Mouse (Mus musculus) liver, adult 2 months (tissue): ENCODE data around the gene Rpap2. TPM values are rescaled to one million over a fixed set of nuclear protein-coding genes. Genes with fewer than 3 reads are reported as not detected.
A peak's percentile ranks its signal among the peaks of the same experiment; 100 is the strongest.

Experiments used
- DNase-seq: peaks from one replicate; pipeline ENCODE4 v3.0.0-alpha.2; 2011; ENCODE audit warnings: low read depth, low spot score; ENCODE audit errors: extremely low read depth
- H3K27ac ChIP-seq: fragments of 200-500 bp; replicated peaks from 2 replicates; pipeline ENCODE4 v1.5.1; 2012; ENCODE audit warnings: low read depth, mild to moderate bottlenecking, control low read depth, inconsistent platforms, low read length; ENCODE audit not compliant: insufficient read depth
- H3K27me3 ChIP-seq: fragments of 200-500 bp; 2 replicates; pipeline ENCODE4 v1.6.1; 2012; ENCODE audit warnings: mild to moderate bottlenecking, moderate library complexity, low read length, inconsistent platforms; ENCODE audit not compliant: control insufficient read depth, insufficient read depth
- H3K36me3 ChIP-seq: fragments of 200-500 bp; 2 replicates; pipeline ENCODE4 v1.6.1; 2012; ENCODE audit warnings: low read length, inconsistent platforms; ENCODE audit not compliant: control insufficient read depth, insufficient read depth
- H3K4me1 ChIP-seq: fragments of 200-500 bp; 2 replicates; pipeline ENCODE4 v1.6.1; 2011; ENCODE audit warnings: low read length; ENCODE audit not compliant: control insufficient read depth, insufficient read depth
- H3K4me3 ChIP-seq: fragments of 200-500 bp; 2 replicates; pipeline ENCODE4 v1.5.1; 2011; ENCODE audit warnings: low read depth, mild to moderate bottlenecking, control low read depth, low read length, moderate library complexity; ENCODE audit not compliant: insufficient read depth
- H3K79me2 ChIP-seq: fragments of 200-500 bp; 2 replicates; pipeline ENCODE4 v1.6.1; 2012; ENCODE audit warnings: inconsistent platforms, mild to moderate bottlenecking, low read length, moderate library complexity; ENCODE audit not compliant: control insufficient read depth, insufficient read depth
- H3K9ac ChIP-seq: fragments of 200-500 bp; 2 replicates; pipeline ENCODE4 v1.6.1; 2012; ENCODE audit warnings: low read depth, mild to moderate bottlenecking, control low read depth, inconsistent platforms, low read length
- CTCF ChIP-seq: fragments of 200-500 bp; IDR thresholded peaks from 2 replicates; pipeline ENCODE4 v1.5.1; 2011; ENCODE audit warnings: low read depth, low read length, control low read depth
- POLR2A ChIP-seq: fragments of 200-500 bp; IDR thresholded peaks from 2 replicates; pipeline ENCODE4 v1.6.1; 2011; ENCODE audit warnings: low read length, control low read depth; ENCODE audit not compliant: insufficient read depth; ENCODE audit errors: extremely low read depth
- WGBS: fragments of 180-500 bp; shearing (Covaris S2); methylation state at CpG from one replicate; pipeline ENCODE4 v1.1.7; 2018; 5-methylcytosine and 5-hydroxymethylcytosine counted together
- polyA plus RNA-seq: library from polyadenylated mRNA; depleted of rRNA; stranded (reverse); fragments of >200 nt; gene quantifications from 2 replicates; pipeline ENCODE4 v1.2.3, GENCODE M21; 2012
- total RNA-seq: library from RNA; depleted of rRNA; stranded (reverse); fragments of >200 nt; gene quantifications from 2 replicates; pipeline ENCODE4 v1.2.3, GENCODE M21; 2014

Gene Rpap2
- total and polyA plus RNA-seq, 2 experiments: 2.6 to 11.6 TPM

- WGBS: 78% methylated on average over 8 of the region's 8 CpGs
- TF ChIP-seq CTCF: no peak
- TF ChIP-seq POLR2A: no peak
Measured at GRCm38 (mm10) chr5:107638366-107638765, 41.2 kb downstream of the Rpap2 start.

GRCm38 (mm10) chr5:107644595-107644994 lies 47.4 kb downstream of the Rpap2 start:
- DNase-seq: no peak
- WGBS: 86% methylated on average over 2 of the region's 2 CpGs
- Histone ChIP-seq H3K27ac (no peak overlapping the region), H3K4me3 (no peak overlapping the region), H3K27me3 (no peaks in the 10 kb centered on the region), H3K4me1 (no peaks in the 10 kb centered on the region), H3K79me2 (no peaks in the 10 kb centered on the region), H3K36me3 (peaks cover 11% of the 10 kb centered on the region; the same call in 1 of the 2 replicates), H3K9ac (no peak overlapping the region)
- TF ChIP-seq POLR2A: no peak
- no peak for TF ChIP-seq CTCF

More at GRCm38 (mm10) chr5:107638366-107638765, 41.2 kb downstream of the Rpap2 start:
- Histone ChIP-seq H3K27me3 (no peaks in the 10 kb centered on the region), H3K36me3 (peaks cover 17% of the 10 kb centered on the region), H3K27ac (no peak overlapping the region), H3K4me1 (no peaks in the 10 kb centered on the region), H3K4me3 (no peak overlapping the region), H3K9ac (no peak overlapping the region), H3K79me2 (no peaks in the 10 kb centered on the region)
- no peak for DNase-seq

- Histone ChIP-seq H3K79me2 (no peaks in the 10 kb centered on the region), H3K4me1 (no peaks in the 10 kb centered on the region), H3K4me3 (no peak overlapping the region), H3K27ac (no peak overlapping the region), H3K36me3 (peaks cover 10% of the 10 kb centered on the region; the same call in 1 of the 2 replicates), H3K9ac (no peak overlapping the region), H3K27me3 (no peaks in the 10 kb centered on the region)
- WGBS: 89% methylated on average over 2 of the region's 2 CpGs
- DNase-seq: peak; percentile 13
- no peak for TF ChIP-seq POLR2A
- TF ChIP-seq CTCF: no peak
Measured at GRCm38 (mm10) chr5:107645935-107646334, 48.8 kb downstream of the Rpap2 start.

- Histone ChIP-seq H3K27ac (no peak overlapping the region), H3K27me3 (no peaks in the 10 kb centered on the region), H3K79me2 (no peaks in the 10 kb centered on the region), H3K9ac (no peak overlapping the region), H3K4me1 (no peaks in the 10 kb centered on the region), H3K4me3 (no peak overlapping the region), H3K36me3 (peaks cover 7% of the 10 kb centered on the region; the same call in 1 of the 2 replicates)
- no peak for DNase-seq
- 93% methylated on average over 4 of the region's 4 CpGs for WGBS
- TF ChIP-seq CTCF (no peak), POLR2A (no peak)
Measured at GRCm38 (mm10) chr5:107647580-107647979, 50.4 kb downstream of the Rpap2 start.

GRCm38 (mm10) chr5:107648552-107649125 lies 51.5 kb downstream of the Rpap2 start:
- WGBS: 88% methylated on average over 5 of the region's 5 CpGs
- no peak overlapping the region for H3K27ac ChIP-seq
- peaks cover 6% of the 10 kb centered on the region; the same call in 1 of the 2 replicates for H3K36me3 ChIP-seq
- no peaks in the 10 kb centered on the region for H3K4me1 ChIP-seq
- no peak overlapping the region for H3K4me3 ChIP-seq
- H3K79me2 ChIP-seq: no peaks in the 10 kb centered on the region
- DNase-seq: no peak
- TF ChIP-seq POLR2A (no peak), CTCF (no peak)
- H3K9ac ChIP-seq: no peak overlapping the region
- H3K27me3 ChIP-seq: no peaks in the 10 kb centered on the region

- H3K4me1 ChIP-seq: no peaks in the 10 kb centered on the region
- no peak for DNase-seq
- TF ChIP-seq POLR2A: no peak
- TF ChIP-seq CTCF: no peak
Measured at GRCm38 (mm10) chr5:107649680-107650079, 52.5 kb downstream of the Rpap2 start.

More at GRCm38 (mm10) chr5:107649680-107650079, 52.5 kb downstream of the Rpap2 start:
- no peak overlapping the region for H3K9ac ChIP-seq
- peaks cover 6% of the 10 kb centered on the region; the same call in 1 of the 2 replicates for H3K36me3 ChIP-seq
- no peak overlapping the region for H3K4me3 ChIP-seq
- H3K27ac ChIP-seq: no peak overlapping the region
- H3K79me2 ChIP-seq: no peaks in the 10 kb centered on the region
- 88% methylated on average over 2 of the region's 2 CpGs for WGBS
- H3K27me3 ChIP-seq: no peaks in the 10 kb centered on the region
